Mouse (Mus musculus): ENCODE results near the gene Cox6b2.

Gene Cox6b2

GRCm38 (mm10) chr7:4764946-4765710 is 12.2 kb upstream of the Cox6b2 start:
- DNase-seq (ENCODE audit: inconsistent age in 2 of 2, low spot score in 1 of 2): no peak

- no peak for DNase-seq (ENCODE audit: inconsistent age in 2 of 2, low spot score in 1 of 2)
Observed at GRCm38 (mm10) chr7:4759670-4760069, 6.8 kb upstream of the Cox6b2 start.

GRCm38 (mm10) chr7:4751971-4752820 is 698 bp downstream of the Cox6b2 start:
- DNase-seq (ENCODE audit: inconsistent age in 2 of 2, low spot score in 1 of 2): peak in 1 of 2 experiments; percentile 78

- no peak for DNase-seq (ENCODE audit: inconsistent age in 2 of 2, low spot score in 1 of 2)
Observed at GRCm38 (mm10) chr7:4749169-4749568, 3.7 kb downstream of the Cox6b2 start.

- DNase-seq (ENCODE audit: inconsistent age in 2 of 2, low spot score in 1 of 2): no peak
Observed at GRCm38 (mm10) chr7:4748321-4748720, 4.6 kb downstream of the Cox6b2 start.

- DNase-seq (ENCODE audit: inconsistent age in 2 of 2, low spot score in 1 of 2): no peak
Observed at GRCm38 (mm10) chr7:4747156-4747899, 5.6 kb downstream of the Cox6b2 start.

GRCm38 (mm10) chr7:4746326-4746980 is 6.4 kb downstream of the Cox6b2 start:
- DNase-seq (ENCODE audit: inconsistent age in 2 of 2, low spot score in 1 of 2): no peak

GRCm38 (mm10) chr7:4744886-4745285 is 8.0 kb downstream of the Cox6b2 start:
- no peak for DNase-seq (ENCODE audit: inconsistent age in 2 of 2, low spot score in 1 of 2)

GRCm38 (mm10) chr7:4743354-4743753 is 9.5 kb downstream of the Cox6b2 start:
- no peak for DNase-seq (ENCODE audit: inconsistent age in 2 of 2, low spot score in 1 of 2)

- no peak for DNase-seq (ENCODE audit: inconsistent age in 2 of 2, low spot score in 1 of 2)
Observed at GRCm38 (mm10) chr7:4742482-4742819, 10.4 kb downstream of the Cox6b2 start.

- no peak for DNase-seq (ENCODE audit: inconsistent age in 2 of 2, low spot score in 1 of 2)
Observed at GRCm38 (mm10) chr7:4741672-4742481, 11.0 kb downstream of the Cox6b2 start.

GRCm38 (mm10) chr7:4741151-4741550 is 11.7 kb downstream of the Cox6b2 start:
- peak; percentile 63 to 87 for DNase-seq (ENCODE audit: inconsistent age in 2 of 2, low spot score in 1 of 2)

- DNase-seq (ENCODE audit: inconsistent age in 2 of 2, low spot score in 1 of 2): no peak
Observed at GRCm38 (mm10) chr7:4740309-4740727, 12.6 kb downstream of the Cox6b2 start.

GRCm38 (mm10) chr7:4739544-4740275 is 13.2 kb downstream of the Cox6b2 start, which contains the start of gene Kmt5c:
Kmt5c (plus strand) TSS chr7:4740115.
- peak; percentile 99 to 100 for DNase-seq (ENCODE audit: inconsistent age in 2 of 2, low spot score in 1 of 2)

- DNase-seq (ENCODE audit: inconsistent age in 2 of 2, low spot score in 1 of 2): no peak
Observed at GRCm38 (mm10) chr7:4739041-4739543, 13.8 kb downstream of the Cox6b2 start.

GRCm38 (mm10) chr7:4732968-4733392 is 19.9 kb downstream of the Cox6b2 start:
- DNase-seq (ENCODE audit: inconsistent age in 2 of 2, low spot score in 1 of 2): peak; percentile 30 to 73

GRCm38 (mm10) chr7:4731090-4731489 is 21.8 kb downstream of the Cox6b2 start:
- no peak for DNase-seq (ENCODE audit: inconsistent age in 2 of 2, low spot score in 1 of 2)

GRCm38 (mm10) chr7:4725169-4725568 is 27.7 kb downstream of the Cox6b2 start, which contains the start of gene Tmem150b:
Tmem150b (minus strand) TSS chr7:4725249.
- DNase-seq (ENCODE audit: inconsistent age in 2 of 2, low spot score in 1 of 2): no peak

- no peak for DNase-seq (ENCODE audit: inconsistent age in 2 of 2, low spot score in 1 of 2)
Observed at GRCm38 (mm10) chr7:4724359-4724758, 28.5 kb downstream of the Cox6b2 start.

Data from adrenal gland, adult (tissue).